Mouse (Mus musculus) heart, postnatal 0 days (tissue): ENCODE data around the gene Trim75.

Experiments
- CTCF ChIP-seq: IDR thresholded peaks from 2 replicates; pipeline ENCODE4 v1.5.1; 2016; ENCODE audit warnings: antibody characterized with exemption, control low read depth, low read depth
- EP300 ChIP-seq: IDR thresholded peaks from 2 replicates; pipeline ENCODE4 v1.6.1; 2016; ENCODE audit warnings: antibody characterized with exemption, low read depth

- TF ChIP-seq CTCF (no peak), EP300 (no peak)
Measured at GRCm38 (mm10) chr8:64987731-64988130, at the start of gene Trim75.
